Mouse (Mus musculus): ENCODE measurements around the gene Timm10. TPM values are rescaled to one million over a fixed set of nuclear protein-coding genes. Genes with fewer than 3 reads are reported as not detected.

The Timm10 gene
- polyA plus RNA-seq, 1 experiment from 2014 or later = 43.0 TPM

DNA sequence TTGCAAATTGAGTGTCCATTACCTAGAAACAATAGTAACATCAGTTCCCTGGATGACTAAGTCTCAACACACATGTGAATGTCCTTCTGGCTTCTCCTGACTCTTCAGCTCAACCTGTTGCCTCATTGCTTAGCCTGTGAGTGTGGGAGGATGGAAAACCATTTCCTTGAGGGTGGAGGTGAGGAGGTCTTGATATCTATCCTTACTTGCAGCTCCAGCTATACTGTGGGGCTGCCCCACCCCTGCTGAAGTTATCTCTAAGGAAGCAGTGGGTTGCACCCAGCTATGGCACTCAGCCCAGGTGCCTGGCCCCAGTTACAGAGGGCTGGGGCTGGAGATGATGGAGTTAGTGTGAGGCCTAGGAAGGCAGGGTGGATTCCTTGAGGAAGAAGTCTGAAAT is 15.1 kb downstream of the Timm10 start:
- DNase-seq (ENCODE audit: low spot score) (no peak), ATAC-seq (replicated peaks; ENCODE audit: low FRiP score) (no peak)
- Histone ChIP-seq H3K9ac (ENCODE audit: low read length) (no peak overlapping the region), H3K9me3 (ENCODE audit: control insufficient read depth, low read length) (no peaks in the 10 kb centered on the region), H3K4me2 (ENCODE audit: low read depth, low read length, severe bottlenecking) (peak overlapping the region; percentile 96), H3K27ac (ENCODE audit: low read depth, low read length) (no peak overlapping the region), H3K36me3 (ENCODE audit: control insufficient read depth, insufficient read depth, low read length) (no peaks in the 10 kb centered on the region), H3K27me3 (ENCODE audit: control insufficient read depth, insufficient read depth, low read length) (peaks cover 5% of the 10 kb centered on the region; the same call in 1 of the 2 replicates), H3K4me1 (replicated peaks; ENCODE audit: control insufficient read depth, insufficient read depth, low read length) (peaks cover 7% of the 10 kb centered on the region; the same call in 1 of the 2 replicates), H3K4me3 (ENCODE audit: low read depth, low read length) (peak overlapping the region; percentile 68; the same call in 1 of the 2 replicates)

DNA sequence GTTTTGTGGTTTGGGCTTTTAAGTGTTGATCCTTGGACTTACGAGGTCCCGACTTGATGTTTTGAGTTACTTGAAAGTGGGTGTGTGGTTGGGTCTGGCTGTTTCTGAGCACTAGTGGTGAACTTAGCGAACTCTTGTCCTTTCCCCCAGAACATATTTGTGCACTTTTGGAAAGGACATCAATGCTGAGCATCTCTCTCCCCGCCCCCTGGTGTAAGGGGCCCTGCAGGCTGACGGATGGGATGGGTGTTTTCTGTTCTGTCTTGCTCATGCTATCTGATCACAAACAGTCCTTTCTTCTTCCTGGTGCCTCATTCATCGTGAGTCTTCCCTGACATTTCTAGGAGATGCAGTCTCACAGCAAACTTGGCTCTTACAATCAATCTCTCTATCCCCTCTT is 16.9 kb downstream of the Timm10 start:
- H3K27ac ChIP-seq (ENCODE audit: low read depth, low read length) = no peak overlapping the region
- 88% methylated on average over 6 of the region's 6 CpGs for WGBS
- no peak for ATAC-seq (replicated peaks; ENCODE audit: low FRiP score)

DNA sequence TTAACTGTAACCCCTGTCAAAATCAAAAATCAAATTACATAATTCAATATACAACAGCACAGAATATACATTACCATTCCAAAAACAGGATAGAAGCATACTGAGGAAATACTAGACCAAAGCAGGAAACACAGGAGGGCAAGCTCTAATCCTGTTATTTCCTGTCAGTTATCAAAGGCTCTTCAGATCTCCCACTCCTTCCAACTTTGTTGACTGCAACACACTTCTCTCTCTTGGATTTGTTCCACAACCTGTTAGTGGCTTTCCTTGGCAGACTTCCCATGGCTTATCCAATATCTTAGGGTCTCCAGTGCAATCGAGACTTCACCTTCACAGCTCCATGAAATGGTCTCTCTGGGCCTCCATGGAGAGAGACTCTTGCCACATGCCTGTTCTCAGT is 18.4 kb downstream of the Timm10 start:
- no peak overlapping the region for H3K4me3 ChIP-seq (ENCODE audit: low read depth, low read length)
- H3K4me2 ChIP-seq (ENCODE audit: low read depth, low read length, severe bottlenecking) = no peak overlapping the region
- peaks cover 3% of the 10 kb centered on the region; the same call in 1 of the 2 replicates for H3K4me1 ChIP-seq (replicated peaks; ENCODE audit: control insufficient read depth, insufficient read depth, low read length)
- ATAC-seq (replicated peaks; ENCODE audit: low FRiP score) (no peak), DNase-seq (ENCODE audit: low spot score) (no peak)
- no peaks in the 10 kb centered on the region for H3K27me3 ChIP-seq (ENCODE audit: control insufficient read depth, insufficient read depth, low read length)
- no peak overlapping the region for H3K27ac ChIP-seq (ENCODE audit: low read depth, low read length)
- H3K9me3 ChIP-seq (ENCODE audit: control insufficient read depth, low read length) = no peaks in the 10 kb centered on the region
- H3K9ac ChIP-seq (ENCODE audit: low read length) = no peak overlapping the region
- WGBS = 82% methylated on average over 1 of the region's 1 CpGs
- H3K36me3 ChIP-seq (ENCODE audit: control insufficient read depth, insufficient read depth, low read length) = no peaks in the 10 kb centered on the region

More for the DNA sequence above, 16.9 kb downstream of the Timm10 start:
- Histone ChIP-seq H3K4me2 (ENCODE audit: low read depth, low read length, severe bottlenecking) (no peak overlapping the region), H3K36me3 (ENCODE audit: control insufficient read depth, insufficient read depth, low read length) (no peaks in the 10 kb centered on the region), H3K4me1 (replicated peaks; ENCODE audit: control insufficient read depth, insufficient read depth, low read length) (peaks cover 7% of the 10 kb centered on the region; the same call in 1 of the 2 replicates), H3K9ac (ENCODE audit: low read length) (no peak overlapping the region), H3K27me3 (ENCODE audit: control insufficient read depth, insufficient read depth, low read length) (no peaks in the 10 kb centered on the region; the same call in 1 of the 2 replicates), H3K9me3 (ENCODE audit: control insufficient read depth, low read length) (no peaks in the 10 kb centered on the region), H3K4me3 (ENCODE audit: low read depth, low read length) (no peak overlapping the region)
- no peak for DNase-seq (ENCODE audit: low spot score)

DNA sequence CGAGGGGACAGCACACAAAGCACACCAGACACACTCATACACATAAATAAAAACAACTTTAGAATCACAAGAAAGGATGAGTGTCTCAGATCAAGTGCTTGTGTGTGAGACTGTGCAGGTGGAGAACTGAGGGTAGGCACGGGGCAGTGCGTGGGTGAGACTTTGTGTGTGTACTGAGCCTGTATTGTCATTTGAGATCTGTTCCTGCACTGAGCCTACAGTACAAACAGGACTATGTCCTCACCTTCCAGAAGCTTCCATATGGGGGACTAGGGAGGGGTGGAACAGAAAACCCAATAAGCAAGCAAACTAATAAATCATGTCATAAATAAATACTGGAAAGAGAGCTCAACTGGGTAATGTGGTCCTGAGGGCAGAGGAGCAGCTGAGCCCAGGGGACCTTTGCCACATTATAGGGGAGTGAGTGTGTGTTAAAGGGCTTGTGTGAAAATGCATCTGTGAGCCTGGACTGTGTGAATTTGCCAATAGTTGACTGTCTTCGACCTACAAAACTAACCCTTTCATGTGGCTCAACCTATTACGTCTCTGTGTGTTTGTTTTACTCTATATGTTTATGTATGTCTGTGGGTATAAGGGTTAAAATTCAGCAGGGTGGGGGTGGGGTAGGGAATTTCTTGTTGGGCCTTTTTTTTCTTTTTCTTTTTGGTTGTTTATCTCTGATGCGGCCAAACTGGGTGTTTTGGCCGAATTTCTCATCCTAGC is 23.8 kb downstream of the Timm10 start:
- Histone ChIP-seq H3K36me3 (ENCODE audit: control insufficient read depth, insufficient read depth, low read length) (no peaks in the 10 kb centered on the region; the same call in 1 of the 2 replicates), H3K4me2 (ENCODE audit: low read depth, low read length, severe bottlenecking) (no peak overlapping the region), H3K4me1 (replicated peaks; ENCODE audit: control insufficient read depth, insufficient read depth, low read length) (peaks cover 4% of the 10 kb centered on the region), H3K9ac (ENCODE audit: low read length) (no peak overlapping the region), H3K27me3 (ENCODE audit: control insufficient read depth, insufficient read depth, low read length) (no peaks in the 10 kb centered on the region), H3K27ac (ENCODE audit: low read depth, low read length) (no peak overlapping the region), H3K9me3 (ENCODE audit: control insufficient read depth, low read length) (no peaks in the 10 kb centered on the region), H3K4me3 (ENCODE audit: low read depth, low read length) (no peak overlapping the region)
- WGBS = 63% methylated on average over 7 of the region's 7 CpGs
- DNase-seq (ENCODE audit: low spot score) = no peak
- no peak for ATAC-seq (replicated peaks; ENCODE audit: low FRiP score)

DNA sequence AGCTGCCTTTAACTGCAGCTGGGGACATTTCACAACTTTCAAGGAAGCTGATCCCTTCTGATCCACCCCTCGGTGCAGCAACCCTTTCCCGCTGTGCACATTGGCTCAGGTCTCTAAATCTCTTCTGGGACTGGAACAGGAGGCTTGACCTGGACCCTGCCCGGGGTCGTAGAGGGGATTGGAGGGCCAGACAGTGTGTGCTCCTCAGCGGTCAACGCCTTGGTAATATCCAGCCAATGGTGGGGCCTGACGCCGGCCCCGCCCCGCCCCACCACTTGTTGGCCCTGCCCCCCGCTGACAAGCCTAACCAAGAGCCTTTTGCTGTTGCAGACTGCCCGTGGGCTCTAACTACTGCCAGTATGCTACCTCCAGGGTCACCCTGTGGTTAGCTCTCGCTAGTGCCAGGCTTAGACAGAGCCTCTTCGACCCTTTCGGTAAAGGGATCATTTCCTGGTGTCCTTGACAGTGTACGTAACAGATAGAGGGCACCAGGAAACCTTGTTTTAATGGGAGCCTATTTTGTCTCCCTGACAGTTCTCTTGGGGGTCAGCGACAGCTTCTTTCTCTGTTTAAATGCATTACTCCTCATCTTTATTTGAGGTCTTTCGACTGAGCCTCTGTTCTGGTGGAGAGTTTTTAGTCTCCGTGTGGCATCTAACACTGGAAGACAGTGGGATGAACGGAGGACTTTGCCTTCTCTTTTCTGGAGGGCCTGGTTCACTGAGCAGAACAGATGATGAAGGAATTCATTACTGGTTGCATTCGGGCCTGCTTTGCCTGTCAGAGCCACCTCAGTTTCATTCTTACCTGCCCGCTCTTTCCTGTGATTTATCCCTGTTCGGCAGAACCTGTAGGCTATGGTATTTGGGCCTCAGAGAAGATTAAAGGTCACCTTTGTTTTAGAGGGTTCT is 24.6 kb downstream of the Timm10 start:
- Histone ChIP-seq H3K4me3 (ENCODE audit: low read depth, low read length) (no peak overlapping the region), H3K4me1 (replicated peaks; ENCODE audit: control insufficient read depth, insufficient read depth, low read length) (peaks cover 4% of the 10 kb centered on the region), H3K9ac (ENCODE audit: low read length) (no peak overlapping the region), H3K27me3 (ENCODE audit: control insufficient read depth, insufficient read depth, low read length) (no peaks in the 10 kb centered on the region), H3K27ac (ENCODE audit: low read depth, low read length) (no peak overlapping the region), H3K36me3 (ENCODE audit: control insufficient read depth, insufficient read depth, low read length) (no peaks in the 10 kb centered on the region; the same call in 1 of the 2 replicates), H3K9me3 (ENCODE audit: control insufficient read depth, low read length) (no peaks in the 10 kb centered on the region), H3K4me2 (ENCODE audit: low read depth, low read length, severe bottlenecking) (no peak overlapping the region)
- ATAC-seq (replicated peaks; ENCODE audit: low FRiP score) = peak; percentile 56; the same call in 1 of the 2 replicates
- DNase-seq (ENCODE audit: low spot score) = no peak
- 30% methylated on average over 23 of the region's 23 CpGs for WGBS

DNA sequence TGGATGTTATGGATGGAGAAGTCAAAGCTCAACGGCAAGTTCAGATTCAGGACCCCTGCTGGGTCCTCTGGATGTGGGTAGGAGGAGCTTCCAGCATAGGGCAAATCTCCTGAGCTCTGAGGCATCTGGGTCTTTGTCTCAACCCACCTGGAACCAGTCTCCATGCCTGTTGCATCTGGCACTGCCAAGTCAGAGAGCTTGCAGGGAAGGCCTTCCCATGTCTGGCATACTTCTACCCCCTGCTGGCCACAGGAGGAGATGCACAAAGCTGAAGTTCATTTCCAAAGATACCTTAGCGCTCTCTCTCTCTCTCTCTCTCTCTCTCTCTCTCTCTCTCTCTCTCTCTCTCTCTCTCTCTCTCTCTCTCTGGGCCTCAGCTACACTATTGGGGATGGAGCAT is 28.9 kb downstream of the Timm10 start:
- Histone ChIP-seq H3K27me3 (ENCODE audit: control insufficient read depth, insufficient read depth, low read length) (no peaks in the 10 kb centered on the region), H3K36me3 (ENCODE audit: control insufficient read depth, insufficient read depth, low read length) (no peaks in the 10 kb centered on the region; the same call in 1 of the 2 replicates), H3K4me3 (ENCODE audit: low read depth, low read length) (no peak overlapping the region), H3K9ac (ENCODE audit: low read length) (no peak overlapping the region), H3K4me1 (replicated peaks; ENCODE audit: control insufficient read depth, insufficient read depth, low read length) (peaks cover 4% of the 10 kb centered on the region), H3K27ac (ENCODE audit: low read depth, low read length) (no peak overlapping the region), H3K9me3 (ENCODE audit: control insufficient read depth, low read length) (no peaks in the 10 kb centered on the region), H3K4me2 (ENCODE audit: low read depth, low read length, severe bottlenecking) (no peak overlapping the region)
- peak; percentile 64 for DNase-seq (ENCODE audit: low spot score)
- peak; percentile 70 for ATAC-seq (replicated peaks; ENCODE audit: low FRiP score)
- whole genome bisulfite sequencing = 82% methylated on average over 2 of the region's 2 CpGs

DNA sequence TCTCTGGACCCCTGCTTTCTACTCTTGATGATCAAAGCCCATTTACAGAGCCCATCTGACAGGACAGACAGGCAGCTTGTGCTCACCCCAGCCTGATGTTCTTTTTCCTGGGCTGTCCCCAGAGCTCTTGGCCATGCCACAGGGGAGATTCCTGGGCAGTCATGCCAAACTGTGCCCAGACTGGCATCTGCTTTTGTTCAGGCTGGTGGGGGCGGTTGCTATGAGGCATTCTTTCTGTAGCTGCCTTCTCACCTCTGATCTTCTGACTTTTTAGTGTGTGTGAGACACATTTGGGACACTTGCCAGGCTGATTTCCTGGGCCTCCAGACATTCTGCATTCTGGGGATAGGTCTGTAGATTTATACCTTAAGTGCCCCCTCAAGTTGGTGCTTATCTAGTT is 31.8 kb downstream of the Timm10 start:
- Histone ChIP-seq H3K9ac (ENCODE audit: low read length) (no peak overlapping the region), H3K4me1 (replicated peaks; ENCODE audit: control insufficient read depth, insufficient read depth, low read length) (no peaks in the 10 kb centered on the region), H3K4me3 (ENCODE audit: low read depth, low read length) (no peak overlapping the region), H3K27ac (ENCODE audit: low read depth, low read length) (no peak overlapping the region), H3K36me3 (ENCODE audit: control insufficient read depth, insufficient read depth, low read length) (no peaks in the 10 kb centered on the region; the same call in 1 of the 2 replicates), H3K4me2 (ENCODE audit: low read depth, low read length, severe bottlenecking) (no peak overlapping the region), H3K27me3 (ENCODE audit: control insufficient read depth, insufficient read depth, low read length) (no peaks in the 10 kb centered on the region), H3K9me3 (ENCODE audit: control insufficient read depth, low read length) (no peaks in the 10 kb centered on the region)
- no peak for DNase-seq (ENCODE audit: low spot score)
- WGBS = 85% methylated on average over 1 of the region's 1 CpGs
- no peak for ATAC-seq (replicated peaks; ENCODE audit: low FRiP score)

DNA sequence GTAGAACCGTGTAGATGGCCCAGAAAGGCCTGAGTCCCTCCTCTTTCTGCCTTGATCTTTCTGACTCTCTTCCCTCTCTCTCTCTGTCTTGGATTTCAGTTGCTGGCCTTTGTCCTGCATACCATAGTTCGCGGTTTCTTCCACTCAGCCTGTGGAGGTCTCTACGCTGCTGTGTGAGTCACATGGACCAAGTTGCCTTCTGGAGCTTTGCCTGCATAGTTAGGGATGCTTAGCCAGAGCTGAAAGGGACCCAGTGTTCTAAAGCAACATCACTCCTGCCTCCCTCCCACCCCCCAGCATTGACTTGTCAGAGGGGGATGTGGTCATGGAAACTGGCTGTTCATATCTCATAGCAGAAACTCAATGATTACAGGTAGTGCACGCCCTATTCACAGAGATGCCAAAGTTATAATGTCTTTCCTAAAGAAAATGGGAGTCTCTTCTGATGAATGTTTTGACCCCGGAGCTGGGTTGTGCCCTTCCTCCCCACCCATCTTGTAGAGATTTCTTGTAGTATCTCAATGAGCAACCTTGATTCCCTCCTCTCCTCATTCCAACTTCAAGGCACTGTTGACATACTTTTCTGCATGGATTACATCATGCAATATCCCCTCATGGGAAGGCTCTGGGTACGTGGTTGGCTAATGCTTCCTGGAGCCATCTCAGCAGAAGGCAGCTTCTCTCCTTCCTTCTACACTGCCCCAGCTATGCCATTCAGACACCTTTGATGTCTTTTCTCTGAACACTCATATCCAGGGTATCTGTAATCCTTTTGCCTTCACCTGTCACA is 33.4 kb downstream of the Timm10 start:
- Histone ChIP-seq H3K36me3 (ENCODE audit: control insufficient read depth, insufficient read depth, low read length) (no peaks in the 10 kb centered on the region), H3K4me1 (replicated peaks; ENCODE audit: control insufficient read depth, insufficient read depth, low read length) (no peaks in the 10 kb centered on the region), H3K9ac (ENCODE audit: low read length) (no peak overlapping the region), H3K4me2 (ENCODE audit: low read depth, low read length, severe bottlenecking) (no peak overlapping the region), H3K4me3 (ENCODE audit: low read depth, low read length) (no peak overlapping the region), H3K27me3 (ENCODE audit: control insufficient read depth, insufficient read depth, low read length) (no peaks in the 10 kb centered on the region), H3K27ac (ENCODE audit: low read depth, low read length) (no peak overlapping the region), H3K9me3 (ENCODE audit: control insufficient read depth, low read length) (no peaks in the 10 kb centered on the region)
- ATAC-seq (replicated peaks; ENCODE audit: low FRiP score) (no peak), DNase-seq (ENCODE audit: low spot score) (no peak)
- 90% methylated on average over 7 of the region's 7 CpGs for WGBS

All from forebrain, embryonic 11.5 days (tissue).